Mouse (Mus musculus) midbrain, postnatal 0 days (tissue): ENCODE results near the gene Trim80. TPM values are rescaled to one million over a fixed set of nuclear protein-coding genes. Genes with fewer than 3 reads are reported as not detected.

Experiments used
- ATAC-seq: fragments of 200-750 bp; cut with Nextera tagmentation; 2 replicates; pipeline ENCODE4 v1.8.0; 2017; ENCODE audit warnings: moderate number of reproducible peaks, mild to moderate bottlenecking, moderate TSS enrichment, moderate library complexity; ENCODE audit not compliant: low FRiP score
- DNase-seq: peaks from one replicate; pipeline ENCODE4 v3.0.0-alpha.2; 2015; ENCODE audit warnings: low spot score
- H3K27ac ChIP-seq: fragments of 300-500 bp; sonication (generic); 2 replicates; pipeline ENCODE4 v1.5.1; 2014; ENCODE audit warnings: low read depth, mild to moderate bottlenecking, low read length, mixed read lengths
- H3K27me3 ChIP-seq: fragments of 300-500 bp; sonication (generic); 2 replicates; pipeline ENCODE4 v1.6.1; 2014; ENCODE audit warnings: low read length, control low read depth, mixed read lengths; ENCODE audit not compliant: insufficient read depth
- H3K36me3 ChIP-seq: fragments of 300-500 bp; sonication (generic); 2 replicates; pipeline ENCODE4 v1.6.1; 2014; ENCODE audit warnings: low read length, control low read depth, mixed read lengths; ENCODE audit not compliant: insufficient read depth
- H3K4me1 ChIP-seq: fragments of 300-500 bp; sonication (generic); 2 replicates; pipeline ENCODE4 v1.6.1; 2014; ENCODE audit warnings: mild to moderate bottlenecking, control low read depth, antibody characterized with exemption, low read length, mixed read lengths; ENCODE audit not compliant: insufficient read depth
- H3K4me2 ChIP-seq: fragments of 300-500 bp; sonication (generic); 2 replicates; pipeline ENCODE4 v1.6.1; 2014; ENCODE audit warnings: low read depth, mild to moderate bottlenecking, low read length, mixed read lengths; ENCODE audit not compliant: poor library complexity, severe bottlenecking
- H3K4me3 ChIP-seq: fragments of 300-500 bp; sonication (generic); 2 replicates; pipeline ENCODE4 v1.5.1; 2014; ENCODE audit warnings: low read depth, mild to moderate bottlenecking, low read length, moderate library complexity
- H3K9ac ChIP-seq: fragments of 300-500 bp; sonication (generic); replicated peaks from 2 replicates; pipeline ENCODE4 v1.6.1; 2014; ENCODE audit warnings: mild to moderate bottlenecking, low read length, moderate library complexity, mixed read lengths; ENCODE audit not compliant: poor library complexity, severe bottlenecking
- H3K9me3 ChIP-seq: fragments of 300-500 bp; sonication (generic); 2 replicates; pipeline ENCODE4 v1.6.1; 2016; ENCODE audit warnings: low read length, control low read depth
- CTCF ChIP-seq: IDR thresholded peaks from 2 replicates; pipeline ENCODE4 v1.5.1; 2016; ENCODE audit warnings: antibody characterized with exemption, mild to moderate bottlenecking
- WGBS: fragments of 180-500 bp; shearing (Covaris S2); extraction: QIAGEN DNeasy Blood & Tissue Kit; methylation state at CpG from one replicate; pipeline ENCODE4 v1.1.7; 2014; 5-methylcytosine and 5-hydroxymethylcytosine counted together
- polyA plus RNA-seq: library from polyadenylated mRNA; unstranded; fragments of >200 nt; fragmentation: Nextera tagmentation; extraction: Ambion mirVana; gene quantifications from 2 replicates; pipeline ENCODE4 v1.2.1, GENCODE M21; 2015
- total RNA-seq: library from RNA; depleted of rRNA; stranded (reverse); fragments of >200 nt; gene quantifications from 2 replicates; pipeline ENCODE4 v1.2.3, GENCODE M21; 2014

The Trim80 gene
- total and polyA plus RNA-seq, 2 experiments from 2014 or later: 0.44 TPM; not detected in 1

GRCm38 (mm10) chr11:115400630-115401391 lies 39.5 kb upstream of the Trim80 start:
- no peak for TF ChIP-seq CTCF
- 0 out of 2 replicates have a peak, but pooled peaks have one; percentile 12 for ATAC-seq
- Histone ChIP-seq H3K4me3 (no peak overlapping the region), H3K27me3 (no peaks in the 10 kb centered on the region), H3K9me3 (no peaks in the 10 kb centered on the region), H3K36me3 (peaks cover 6% of the 10 kb centered on the region; the same call in 1 of the 2 replicates), H3K4me1 (peaks cover 22% of the 10 kb centered on the region; the same call in 1 of the 2 replicates), H3K4me2 (peak overlapping the region; percentile 7), H3K27ac (peak overlapping the region; percentile 69), H3K9ac (no peak overlapping the region; the same call in 1 of the 2 replicates)
- peak; percentile 82 for DNase-seq
- WGBS: 18% methylated on average over 11 of the region's 11 CpGs

- peaks cover 13% of the 10 kb centered on the region for H3K36me3 ChIP-seq
- TF ChIP-seq CTCF: no peak; the same call in 1 of the 2 replicates
- peak within 1 kb of the TSS; percentile 54 for H3K4me2 ChIP-seq
- DNase-seq: peak; percentile 90
- peak within 1 kb of the TSS; percentile 89 for H3K27ac ChIP-seq
- no peaks in the 10 kb centered on the region for H3K9me3 ChIP-seq
- peak within 1 kb of the TSS; percentile 77 for H3K9ac ChIP-seq
- peak; percentile 85 for ATAC-seq
- H3K4me1 ChIP-seq: peaks cover 22% of the 10 kb centered on the region; the same call in 1 of the 2 replicates
- peak within 1 kb of the TSS; percentile 72 for H3K4me3 ChIP-seq
- H3K27me3 ChIP-seq: no peaks in the 10 kb centered on the region
- WGBS: 3% methylated on average over 50 of the region's 50 CpGs
These were observed 36.8 kb upstream of the Trim80 start, which contains the start of gene Mrpl58 for GRCm38 (mm10) chr11:115403338-115404124. TSS of gene Mrpl58 (plus strand) at chr11:115403752.

GRCm38 (mm10) chr11:115405723-115406122 lies 34.6 kb upstream of the Trim80 start:
- no peak overlapping the region for H3K9ac ChIP-seq
- ATAC-seq: no peak
- H3K9me3 ChIP-seq: no peaks in the 10 kb centered on the region
- H3K4me3 ChIP-seq: no peak overlapping the region
- H3K4me1 ChIP-seq: peaks cover 21% of the 10 kb centered on the region; the same call in 1 of the 2 replicates
- WGBS: over 99% methylated on average over 6 of the region's 6 CpGs
- no peak for DNase-seq
- peaks cover 16% of the 10 kb centered on the region for H3K36me3 ChIP-seq
- no peaks in the 10 kb centered on the region for H3K27me3 ChIP-seq
- no peak for TF ChIP-seq CTCF
- H3K27ac ChIP-seq: no peak overlapping the region
- H3K4me2 ChIP-seq: no peak overlapping the region

GRCm38 (mm10) chr11:115406858-115407401 lies 33.4 kb upstream of the Trim80 start:
- no peak for TF ChIP-seq CTCF
- 95% methylated on average over 17 of the region's 17 CpGs for WGBS
- Histone ChIP-seq H3K27me3 (no peaks in the 10 kb centered on the region), H3K36me3 (peaks cover 19% of the 10 kb centered on the region), H3K4me2 (no peak overlapping the region), H3K4me3 (no peak overlapping the region), H3K27ac (no peak overlapping the region), H3K9me3 (no peaks in the 10 kb centered on the region), H3K9ac (no peak overlapping the region), H3K4me1 (peaks cover 14% of the 10 kb centered on the region; the same call in 1 of the 2 replicates)
- no peak for DNase-seq
- ATAC-seq: no peak

- ATAC-seq: no peak
- H3K27me3 ChIP-seq: no peaks in the 10 kb centered on the region
- H3K9me3 ChIP-seq: no peaks in the 10 kb centered on the region
- WGBS: 68% methylated on average over 6 of the region's 6 CpGs
- DNase-seq: no peak
- H3K36me3 ChIP-seq: peaks cover 19% of the 10 kb centered on the region
- no peak overlapping the region for H3K27ac ChIP-seq
- no peak overlapping the region for H3K9ac ChIP-seq
- no peak overlapping the region for H3K4me3 ChIP-seq
- H3K4me2 ChIP-seq: no peak overlapping the region
- TF ChIP-seq CTCF: peak; percentile 37
- peaks cover 9% of the 10 kb centered on the region; the same call in 1 of the 2 replicates for H3K4me1 ChIP-seq
These were observed 32.0 kb upstream of the Trim80 start for GRCm38 (mm10) chr11:115408266-115408920.
